Mouse (Mus musculus) bone marrow macrophage, adult 2 months (primary cell): ENCODE data around the gene Lpcat3. TPM values are rescaled to one million over a fixed set of nuclear protein-coding genes. Genes with fewer than 3 reads are reported as not detected.

Experiments used
- H3K27ac ChIP-seq: 2 replicates; pipeline ENCODE4 v1.5.1; 2012; ENCODE audit warnings: low read depth, low read length; ENCODE audit not compliant: insufficient read depth
- H3K4me1 ChIP-seq: 2 replicates; pipeline ENCODE4 v1.6.1; 2012; ENCODE audit warnings: low read length; ENCODE audit not compliant: control insufficient read depth, insufficient read depth
- H3K4me3 ChIP-seq: 2 replicates; pipeline ENCODE4 v1.5.1; 2012; ENCODE audit warnings: mild to moderate bottlenecking, low read length, moderate library complexity; ENCODE audit not compliant: insufficient read depth
- CTCF ChIP-seq: IDR thresholded peaks from 2 replicates; pipeline ENCODE4 v1.5.1; 2012; ENCODE audit warnings: low read depth, mild to moderate bottlenecking, low read length, moderate library complexity
- POLR2A ChIP-seq: IDR thresholded peaks from 2 replicates; pipeline ENCODE4 v1.6.1; 2012; ENCODE audit warnings: mild to moderate bottlenecking, low read depth, low read length, borderline replicate concordance
- polyA plus RNA-seq: library from polyadenylated mRNA; stranded (reverse); fragments of >200 nt; gene quantifications from 2 replicates; pipeline ENCODE4 v1.2.4, GENCODE M21; 2012; ENCODE audit not compliant: missing spikeins, insufficient read depth, insufficient read length

Gene Lpcat3
- polyA plus RNA-seq, 1 experiment, result 57.4 TPM

- peaks cover 8% of the 10 kb centered on the region for H3K4me1 ChIP-seq
- H3K27ac ChIP-seq, result no peak overlapping the region
- TF ChIP-seq CTCF (no peak), POLR2A (no peak)
- H3K4me3 ChIP-seq, result no peak overlapping the region
Measured at GRCm38 (mm10) chr6:124658067-124658466, 4.8 kb upstream of the Lpcat3 start.

DNA sequence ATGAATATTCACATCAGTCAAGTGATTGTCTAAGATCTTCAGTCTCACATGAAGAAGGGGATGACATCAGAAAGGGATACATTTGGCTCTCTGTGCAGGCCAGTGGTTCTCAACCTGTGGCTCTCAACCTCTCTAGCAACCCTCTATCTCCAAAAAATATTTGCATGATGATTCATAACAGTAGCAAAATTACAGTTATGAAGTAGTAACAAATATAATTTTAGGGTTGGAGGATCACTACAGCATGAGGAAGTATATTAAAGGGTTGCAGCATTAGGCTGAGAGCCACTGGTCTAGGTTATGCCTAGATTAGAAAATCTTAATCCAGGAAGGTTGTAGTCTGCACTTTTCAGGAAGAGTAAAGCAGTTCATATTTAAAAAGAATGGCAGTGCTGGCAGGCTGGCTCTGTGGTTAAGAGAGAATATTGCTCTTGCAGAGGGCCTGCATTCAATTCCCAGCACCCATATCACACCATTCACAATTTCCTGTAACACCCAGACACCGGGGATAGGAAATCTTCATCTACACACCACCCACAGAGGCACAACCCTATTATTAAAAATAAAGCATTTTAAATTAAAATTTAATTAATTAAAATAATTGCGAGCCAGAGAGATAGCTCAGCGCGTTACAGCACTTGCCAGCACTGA is 1.5 kb upstream of the Lpcat3 start:
- TF ChIP-seq POLR2A (no peak), CTCF (no peak)
- Histone ChIP-seq H3K27ac (no peak overlapping the region), H3K4me3 (no peak overlapping the region), H3K4me1 (peaks cover 15% of the 10 kb centered on the region)

- TF ChIP-seq POLR2A (no peak), CTCF (no peak)
- peak overlapping the region; percentile 85 for H3K27ac ChIP-seq
- peak overlapping the region; percentile 76 for H3K4me3 ChIP-seq
- peaks cover 15% of the 10 kb centered on the region for H3K4me1 ChIP-seq
Measured at GRCm38 (mm10) chr6:124661995-124662394, 832 bp upstream of the Lpcat3 start.

- peaks cover 15% of the 10 kb centered on the region for H3K4me1 ChIP-seq
- peak overlapping the region; percentile 52 for H3K27ac ChIP-seq
- TF ChIP-seq CTCF (0 out of 2 replicates have a peak, but pooled peaks have one; percentile 33), POLR2A (no peak)
- H3K4me3 ChIP-seq, result peak overlapping the region; percentile 76
Measured at GRCm38 (mm10) chr6:124663424-124663795, 583 bp downstream of the Lpcat3 start.

GRCm38 (mm10) chr6:124664256-124664655 is 1.4 kb downstream of the Lpcat3 start:
- H3K4me3 ChIP-seq, result no peak overlapping the region
- no peak overlapping the region for H3K27ac ChIP-seq
- TF ChIP-seq POLR2A (no peak), CTCF (no peak)
- peaks cover 15% of the 10 kb centered on the region for H3K4me1 ChIP-seq

- peaks cover 15% of the 10 kb centered on the region for H3K4me1 ChIP-seq
Measured at GRCm38 (mm10) chr6:124665011-124665410, 2.2 kb downstream of the Lpcat3 start.

DNA sequence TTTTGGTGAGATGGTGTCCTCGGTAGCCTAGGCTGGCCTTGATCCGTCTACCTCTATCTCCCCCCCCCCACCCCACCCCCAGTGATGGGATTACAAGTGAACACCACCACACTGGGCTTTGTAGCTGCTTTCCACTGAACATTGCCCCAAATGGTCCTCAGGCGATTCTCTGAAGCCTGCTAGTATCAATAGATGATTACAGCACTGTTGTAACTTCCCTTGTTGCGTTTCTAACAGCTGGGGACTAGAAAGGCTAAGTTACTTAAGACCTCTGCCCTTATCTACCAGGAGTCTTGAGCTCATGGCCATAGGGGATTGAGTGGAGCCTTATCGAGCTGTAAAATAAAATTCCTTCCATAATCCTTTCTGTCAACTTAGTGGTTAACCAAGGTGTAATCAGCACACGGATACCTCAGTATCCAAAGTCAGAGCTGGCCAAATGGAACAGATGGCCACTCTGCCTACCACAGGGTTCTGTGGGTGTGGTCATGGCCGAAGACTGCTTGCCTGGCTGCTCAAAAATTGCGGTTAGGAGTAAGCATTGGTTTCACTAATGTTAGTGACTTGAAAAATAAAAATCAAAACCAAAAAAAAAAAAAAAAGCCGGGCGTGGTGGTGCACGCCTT is 6.5 kb downstream of the Lpcat3 start:
- Histone ChIP-seq H3K27ac (no peak overlapping the region), H3K4me1 (peaks cover 24% of the 10 kb centered on the region), H3K4me3 (no peak overlapping the region)
- TF ChIP-seq CTCF, result no peak
- TF ChIP-seq POLR2A, result no peak

More at GRCm38 (mm10) chr6:124665011-124665410, 2.2 kb downstream of the Lpcat3 start:
- Histone ChIP-seq H3K4me3 (no peak overlapping the region), H3K27ac (no peak overlapping the region)
- TF ChIP-seq CTCF (no peak), POLR2A (no peak)

DNA sequence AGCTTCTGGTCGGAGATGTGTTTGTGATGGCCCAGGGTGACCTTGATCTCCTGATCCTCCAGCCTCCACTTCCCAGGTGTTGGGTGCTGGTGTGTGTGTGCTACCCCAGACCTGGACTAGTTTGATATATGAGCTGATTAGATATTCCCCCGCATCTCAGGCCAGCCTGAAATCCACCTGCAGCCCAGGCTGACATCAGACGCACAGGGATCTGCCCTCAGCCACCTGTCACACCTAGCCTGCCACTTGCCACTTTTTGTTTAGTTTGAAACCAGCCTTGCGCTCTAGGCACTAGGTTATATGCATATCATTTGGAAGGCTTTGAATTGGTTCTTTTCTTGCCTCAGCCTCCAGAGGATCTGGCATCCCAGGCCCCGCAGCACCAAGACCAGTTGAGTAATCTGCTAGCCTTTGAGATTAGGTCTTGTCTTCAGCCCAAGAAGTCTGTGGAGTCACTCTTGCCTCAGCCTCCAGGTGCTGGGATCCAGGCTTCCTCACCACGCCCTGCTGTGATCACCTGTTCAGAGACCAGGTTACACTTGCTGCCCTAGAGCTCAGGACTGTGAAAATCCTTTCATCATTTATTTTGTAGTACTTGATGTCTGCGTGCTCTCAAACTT is 7.6 kb downstream of the Lpcat3 start:
- TF ChIP-seq CTCF (no peak), POLR2A (no peak)
- Histone ChIP-seq H3K4me3 (no peak overlapping the region), H3K27ac (peak overlapping the region; percentile 30), H3K4me1 (peaks cover 22% of the 10 kb centered on the region)

DNA sequence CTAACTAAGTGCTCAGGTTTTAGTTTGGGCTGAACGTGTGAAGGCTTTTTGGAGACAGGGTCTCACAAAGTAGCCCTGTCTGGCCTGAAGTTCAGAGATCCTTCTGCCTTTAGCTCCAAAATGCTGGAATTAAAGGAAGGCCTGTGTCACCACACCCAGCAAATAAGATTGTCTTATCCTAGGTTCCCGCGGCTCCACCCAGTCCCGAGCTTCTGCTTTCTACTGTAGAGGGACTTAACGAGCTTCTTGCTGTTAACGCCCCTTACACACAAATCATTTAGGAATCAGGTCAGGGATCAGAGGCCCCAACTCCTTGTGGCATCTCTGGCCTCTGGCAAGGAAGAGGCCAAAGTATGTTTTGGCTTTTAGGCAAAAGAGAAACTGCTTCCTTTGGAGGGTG is 9.3 kb downstream of the Lpcat3 start:
- Histone ChIP-seq H3K4me1 (peaks cover 22% of the 10 kb centered on the region), H3K27ac (no peak overlapping the region), H3K4me3 (no peak overlapping the region)
- TF ChIP-seq CTCF, result no peak
- no peak for TF ChIP-seq POLR2A

- Histone ChIP-seq H3K4me3 (no peak overlapping the region), H3K27ac (no peak overlapping the region), H3K4me1 (peaks cover 22% of the 10 kb centered on the region)
- TF ChIP-seq CTCF (no peak), POLR2A (no peak)
Measured at GRCm38 (mm10) chr6:124673619-124674018, 10.8 kb downstream of the Lpcat3 start.
